Mouse (Mus musculus): Measurements from ENCODE around the gene Cbx2.
A peak's percentile ranks its signal among the peaks of the same experiment; 100 is the strongest.

DNA sequence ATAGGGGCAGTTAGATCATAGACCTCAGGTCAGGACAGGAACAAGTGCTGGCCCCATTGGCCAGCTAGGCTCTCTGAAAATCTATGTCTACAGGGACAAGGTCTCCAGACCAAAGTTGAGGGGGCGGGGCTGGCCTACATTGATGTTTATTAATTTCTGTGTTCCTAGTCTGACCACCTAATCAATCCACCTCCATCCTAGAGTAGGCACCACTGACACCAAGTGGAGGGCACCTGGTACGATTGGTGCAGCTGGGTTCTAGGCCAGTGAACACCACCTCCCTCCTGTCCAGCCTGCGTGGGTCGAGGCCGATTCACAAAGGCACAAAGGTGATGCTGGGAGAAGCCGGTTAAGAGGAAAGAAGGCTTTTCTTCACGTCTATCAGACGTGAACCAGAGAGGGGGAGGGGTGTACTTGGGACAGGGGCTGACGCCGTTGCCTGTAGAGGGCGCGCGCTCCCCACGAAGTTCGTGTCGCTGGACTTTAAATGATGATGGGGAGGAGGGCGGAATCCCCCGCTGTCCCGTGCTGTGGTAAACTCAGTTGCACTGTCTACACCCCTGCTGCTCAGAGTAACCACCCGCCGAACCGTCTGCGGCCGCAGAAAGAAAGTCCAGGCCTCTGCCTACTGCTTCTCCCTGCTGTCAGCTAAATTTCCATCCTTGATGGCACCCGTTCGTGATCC, 11.3 kb downstream of the Cbx2 start:
- TF ChIP-seq CTCF (IDR thresholded peaks at IDR 0.05; ENCODE audit: borderline replicate concordance, control insufficient read depth, extremely low read depth, insufficient read depth, low read length, poor library complexity), result peak; percentile 91
- TF ChIP-seq POLR2A (IDR thresholded peaks at IDR 0.05; ENCODE audit: control insufficient read depth, extremely low read depth, insufficient read depth, low read length, poor library complexity), result no peak
